Mouse (Mus musculus) liver, adult 2 months (tissue): ENCODE results near the gene Phlda2. TPM values are rescaled to one million over a fixed set of nuclear protein-coding genes. Genes with fewer than 3 reads are reported as not detected.
"Not testable (repeated sequence)": the region's sequence is repeated elsewhere in the genome, so short reads cannot be mapped to it uniquely, and the experiment has no call there.

Experiments used
- DNase-seq: peaks from one replicate; pipeline ENCODE4 v3.0.0-alpha.2; 2011; ENCODE audit warnings: low read depth, low spot score; ENCODE audit errors: extremely low read depth
- H3K27ac ChIP-seq: fragments of 200-500 bp; replicated peaks from 2 replicates; pipeline ENCODE4 v1.5.1; 2012; ENCODE audit warnings: low read depth, mild to moderate bottlenecking, control low read depth, inconsistent platforms, low read length; ENCODE audit not compliant: insufficient read depth
- H3K27me3 ChIP-seq: fragments of 200-500 bp; 2 replicates; pipeline ENCODE4 v1.6.1; 2012; ENCODE audit warnings: mild to moderate bottlenecking, moderate library complexity, low read length, inconsistent platforms; ENCODE audit not compliant: control insufficient read depth, insufficient read depth
- H3K36me3 ChIP-seq: fragments of 200-500 bp; 2 replicates; pipeline ENCODE4 v1.6.1; 2012; ENCODE audit warnings: low read length, inconsistent platforms; ENCODE audit not compliant: control insufficient read depth, insufficient read depth
- H3K4me1 ChIP-seq: fragments of 200-500 bp; 2 replicates; pipeline ENCODE4 v1.6.1; 2011; ENCODE audit warnings: low read length; ENCODE audit not compliant: control insufficient read depth, insufficient read depth
- H3K4me3 ChIP-seq: fragments of 200-500 bp; 2 replicates; pipeline ENCODE4 v1.5.1; 2011; ENCODE audit warnings: low read depth, mild to moderate bottlenecking, control low read depth, low read length, moderate library complexity; ENCODE audit not compliant: insufficient read depth
- H3K79me2 ChIP-seq: fragments of 200-500 bp; 2 replicates; pipeline ENCODE4 v1.6.1; 2012; ENCODE audit warnings: inconsistent platforms, mild to moderate bottlenecking, low read length, moderate library complexity; ENCODE audit not compliant: control insufficient read depth, insufficient read depth
- H3K9ac ChIP-seq: fragments of 200-500 bp; 2 replicates; pipeline ENCODE4 v1.6.1; 2012; ENCODE audit warnings: low read depth, mild to moderate bottlenecking, control low read depth, inconsistent platforms, low read length
- CTCF ChIP-seq: fragments of 200-500 bp; IDR thresholded peaks from 2 replicates; pipeline ENCODE4 v1.5.1; 2011; ENCODE audit warnings: low read depth, low read length, control low read depth
- POLR2A ChIP-seq: fragments of 200-500 bp; IDR thresholded peaks from 2 replicates; pipeline ENCODE4 v1.6.1; 2011; ENCODE audit warnings: low read length, control low read depth; ENCODE audit not compliant: insufficient read depth; ENCODE audit errors: extremely low read depth
- WGBS: fragments of 180-500 bp; shearing (Covaris S2); methylation state at CpG from one replicate; pipeline ENCODE4 v1.1.7; 2018; 5-methylcytosine and 5-hydroxymethylcytosine counted together
- polyA plus RNA-seq: library from polyadenylated mRNA; depleted of rRNA; stranded (reverse); fragments of >200 nt; gene quantifications from 2 replicates; pipeline ENCODE4 v1.2.3, GENCODE M21; 2012
- total RNA-seq: library from RNA; depleted of rRNA; stranded (reverse); fragments of >200 nt; gene quantifications from 2 replicates; pipeline ENCODE4 v1.2.3, GENCODE M21; 2014

Gene Phlda2
- total and polyA plus RNA-seq, 2 experiments = 0.28 to 0.40 TPM

GRCm38 (mm10) chr7:143544368-143544767 is 41.4 kb upstream of the Phlda2 start:
- WGBS = 95% methylated on average over 2 of the region's 2 CpGs
- Histone ChIP-seq H3K4me1 (peaks cover 10% of the 10 kb centered on the region), H3K27me3 (no peaks in the 10 kb centered on the region), H3K9ac (no peak overlapping the region), H3K36me3 (peaks cover 9% of the 10 kb centered on the region), H3K27ac (no peak overlapping the region), H3K79me2 (peaks cover 41% of the 10 kb centered on the region; the same call in 1 of the 2 replicates), H3K4me3 (no peak overlapping the region)
- no peak for TF ChIP-seq POLR2A
- TF ChIP-seq CTCF = peak; percentile 41; the same call in 1 of the 2 replicates
- no peak for DNase-seq

- 76% methylated on average over 1 of the region's 1 CpGs for WGBS
- H3K4me1 ChIP-seq = peaks cover 6% of the 10 kb centered on the region
- no peak overlapping the region for H3K4me3 ChIP-seq
- H3K36me3 ChIP-seq = peaks cover 50% of the 10 kb centered on the region
- H3K27ac ChIP-seq = no peak overlapping the region
- H3K79me2 ChIP-seq = peaks cover 31% of the 10 kb centered on the region; the same call in 1 of the 2 replicates
- DNase-seq = no peak
- no peaks in the 10 kb centered on the region for H3K27me3 ChIP-seq
- no peak overlapping the region for H3K9ac ChIP-seq
- TF ChIP-seq CTCF (no peak), POLR2A (no peak)
Measured at GRCm38 (mm10) chr7:143538671-143539070, 35.7 kb upstream of the Phlda2 start.

GRCm38 (mm10) chr7:143538229-143538628 is 35.3 kb upstream of the Phlda2 start:
- peaks cover 26% of the 10 kb centered on the region; the same call in 1 of the 2 replicates for H3K79me2 ChIP-seq
- not testable (repeated sequence) for H3K4me3 ChIP-seq, H3K4me1 ChIP-seq, H3K27ac ChIP-seq, H3K9ac ChIP-seq, H3K27me3 ChIP-seq, DNase-seq
- peaks cover 55% of the 10 kb centered on the region for H3K36me3 ChIP-seq
- 88% methylated on average over 6 of the region's 6 CpGs for WGBS

- DNase-seq = peak; percentile 67
- Histone ChIP-seq H3K79me2 (peaks cover 14% of the 10 kb centered on the region; the same call in 1 of the 2 replicates), H3K27ac (no peak overlapping the region), H3K9ac (no peak overlapping the region), H3K36me3 (peaks cover 67% of the 10 kb centered on the region), H3K4me3 (no peak overlapping the region), H3K4me1 (peaks cover 2% of the 10 kb centered on the region; the same call in 1 of the 2 replicates), H3K27me3 (no peaks in the 10 kb centered on the region)
- TF ChIP-seq POLR2A = no peak
- no peak for TF ChIP-seq CTCF
- 77% methylated on average over 3 of the region's 3 CpGs for WGBS
Measured at GRCm38 (mm10) chr7:143536251-143536650, 33.3 kb upstream of the Phlda2 start.

GRCm38 (mm10) chr7:143533284-143533683 is 30.3 kb upstream of the Phlda2 start:
- Histone ChIP-seq H3K36me3 (peaks cover 82% of the 10 kb centered on the region), H3K9ac (no peak overlapping the region), H3K27ac (no peak overlapping the region), H3K4me3 (no peak overlapping the region), H3K79me2 (peaks cover 7% of the 10 kb centered on the region; the same call in 1 of the 2 replicates), H3K27me3 (no peaks in the 10 kb centered on the region), H3K4me1 (peaks cover 2% of the 10 kb centered on the region; the same call in 1 of the 2 replicates)
- DNase-seq = no peak
- TF ChIP-seq POLR2A (no peak), CTCF (no peak)
- WGBS = 85% methylated on average over 2 of the region's 2 CpGs

GRCm38 (mm10) chr7:143532410-143532809 is 29.5 kb upstream of the Phlda2 start:
- TF ChIP-seq POLR2A (no peak), CTCF (no peak)
- DNase-seq = no peak
- Histone ChIP-seq H3K27me3 (no peaks in the 10 kb centered on the region), H3K79me2 (peaks cover 4% of the 10 kb centered on the region; the same call in 1 of the 2 replicates), H3K4me1 (peaks cover 2% of the 10 kb centered on the region; the same call in 1 of the 2 replicates), H3K9ac (no peak overlapping the region), H3K36me3 (peaks cover 80% of the 10 kb centered on the region), H3K4me3 (no peak overlapping the region), H3K27ac (no peak overlapping the region)
- 83% methylated on average over 1 of the region's 1 CpGs for WGBS
